Mouse (Mus musculus) cerebellum, postnatal 14 days (tissue): ENCODE data around the gene Gm49395.
A peak's percentile ranks its signal among the peaks of the same experiment; 100 is the strongest.

Source experiments
- DNase-seq, 2 experiments: peaks; one replicate each; pipeline ENCODE4 v3.0.0; 2021; ENCODE audit warnings: mixed read lengths in 2 of 2

Gm49395 gene

DNA sequence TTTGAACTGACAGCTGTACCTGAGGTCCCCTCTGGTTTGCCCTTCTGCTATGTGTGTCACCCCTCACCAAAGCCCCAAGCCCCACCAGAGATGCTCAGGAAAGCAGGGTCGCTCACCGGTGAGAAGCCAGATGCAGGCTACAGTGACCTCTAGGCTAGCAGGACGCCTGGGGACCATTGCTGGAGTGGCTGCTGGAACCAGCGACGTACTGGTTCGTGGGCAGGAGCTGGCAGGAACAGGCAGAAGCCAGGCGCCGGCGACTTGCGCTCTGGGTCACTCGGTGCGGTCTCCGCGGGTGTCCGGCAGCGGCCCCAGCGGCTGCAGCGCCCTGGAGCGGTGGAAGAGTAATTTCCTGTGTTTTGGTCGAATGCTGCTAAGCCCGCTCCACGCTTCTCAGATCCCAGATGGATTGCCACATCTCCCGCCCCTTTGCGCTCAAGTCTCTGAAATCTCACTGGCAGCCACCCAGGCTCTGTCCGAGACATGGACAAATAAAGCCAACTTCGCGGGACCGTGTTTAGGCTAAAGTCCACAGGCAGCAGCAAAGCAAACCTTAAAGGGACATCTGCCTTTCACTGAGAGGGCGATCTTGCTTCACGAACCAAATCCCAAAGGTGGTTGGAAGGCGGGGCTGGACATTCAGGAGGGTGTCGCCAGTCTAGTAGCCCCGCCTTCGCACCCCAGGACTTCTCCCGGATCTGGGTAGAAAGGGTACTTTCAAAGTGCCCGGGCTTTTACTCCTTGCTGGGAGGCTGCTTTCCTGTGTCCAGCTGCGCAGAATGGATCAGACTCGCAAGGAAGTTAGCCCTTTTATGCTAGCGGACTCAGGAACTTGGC, at the start of gene Gm49395, which contains the start of gene Itga1:
Gene Gm49395, minus strand, starts transcription at position 567 of the 837 bp plus-strand sequence.
Gene Itga1, minus strand, starts transcription at position 610 of the 837 bp plus-strand sequence.
- peak; percentile 43 to 46 for DNase-seq

DNA sequence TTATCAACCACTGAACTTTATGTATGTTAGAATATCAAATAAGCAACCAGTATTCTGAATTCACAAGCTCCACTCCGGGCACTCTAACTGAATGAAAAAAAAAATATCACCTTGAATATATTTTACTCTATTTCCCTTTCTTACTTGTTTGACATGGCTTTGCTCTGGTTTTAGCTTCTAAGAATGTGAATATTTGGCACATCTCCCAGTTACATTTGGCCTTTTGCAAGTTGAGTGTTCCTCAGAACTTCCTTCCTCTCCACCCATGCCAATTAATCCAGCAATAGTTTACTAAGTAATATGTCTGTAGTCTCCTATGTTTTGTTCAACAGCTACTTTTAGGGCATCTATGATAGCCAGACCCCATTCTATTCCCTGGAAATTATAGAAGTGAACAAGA, 48.9 kb upstream of the Gm49395 start:
- DNase-seq: no peak

DNA sequence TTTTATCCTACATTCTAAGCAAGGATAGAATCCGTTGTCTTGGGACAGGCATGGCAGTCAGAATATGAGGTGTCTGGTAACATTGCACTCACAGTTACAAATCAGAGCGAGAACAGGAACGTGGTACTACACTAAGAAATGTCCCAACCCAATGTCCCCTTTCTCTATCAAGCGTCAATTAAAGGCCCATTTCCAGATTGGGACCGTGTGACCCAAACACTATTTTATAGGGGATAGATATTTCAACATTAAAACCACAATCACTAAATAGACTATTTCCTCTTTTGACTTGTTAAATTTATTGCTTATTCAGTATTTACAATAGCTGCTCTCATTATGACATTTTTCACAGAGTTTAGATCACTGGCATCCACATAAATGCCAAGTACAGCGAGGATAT, 48.1 kb upstream of the Gm49395 start:
- no peak for DNase-seq

DNA sequence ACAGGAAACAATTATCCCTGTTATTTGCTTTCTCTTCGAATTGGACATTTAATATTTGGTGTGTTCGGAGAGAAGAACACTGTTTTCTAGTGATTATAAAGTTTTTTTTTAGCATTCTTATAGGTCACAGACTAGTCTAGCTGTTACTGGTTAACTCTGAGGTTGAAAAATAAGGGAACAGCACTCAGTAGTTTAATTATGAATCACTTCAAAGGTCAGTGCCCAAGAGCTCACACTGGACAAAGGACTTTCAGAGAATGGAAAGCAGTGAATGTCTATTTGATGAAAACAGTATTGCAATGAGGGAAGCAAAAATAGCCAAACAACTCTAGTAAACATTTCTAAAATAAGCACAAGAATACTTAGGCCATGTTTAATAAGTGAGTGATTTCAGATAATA, 41.9 kb upstream of the Gm49395 start:
- no peak for DNase-seq

DNA sequence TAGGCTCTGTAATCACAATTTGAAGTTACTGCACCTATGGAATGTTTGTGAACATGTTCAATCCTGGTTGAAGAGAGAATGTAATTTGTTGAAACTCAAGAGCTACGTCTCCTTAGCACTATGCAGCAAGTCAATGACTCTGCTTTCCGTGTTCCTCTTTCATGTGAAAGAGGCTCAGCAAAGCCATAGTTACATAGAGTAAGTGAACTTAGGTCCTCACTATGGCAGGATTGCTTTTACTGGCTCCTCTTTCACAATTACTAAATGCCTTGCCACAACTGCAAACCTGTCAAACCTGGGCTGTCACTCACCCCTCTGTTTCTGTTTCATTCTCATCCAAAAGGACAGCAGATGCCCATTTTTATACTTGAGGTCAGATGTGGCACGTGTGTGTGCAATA, 40.3 kb upstream of the Gm49395 start:
- no peak for DNase-seq

DNA sequence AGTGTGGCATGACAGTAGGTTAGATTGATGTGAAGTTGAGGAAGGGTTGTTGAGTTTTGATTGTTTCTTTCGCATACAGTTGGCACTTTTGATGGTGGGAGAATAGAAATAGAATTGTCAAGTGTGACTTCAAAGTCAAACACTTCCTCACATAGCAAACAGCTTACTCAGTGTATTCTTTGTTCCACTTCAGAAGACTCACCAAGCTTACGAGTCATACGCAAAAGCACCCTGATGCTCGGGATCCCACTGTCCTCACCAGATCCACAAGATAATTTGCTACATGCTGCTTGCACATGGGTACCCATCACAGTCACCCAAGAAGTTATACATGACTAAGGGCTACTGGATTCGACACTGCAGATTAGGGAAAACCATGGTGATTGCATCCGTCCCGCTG, 36.8 kb upstream of the Gm49395 start:
- DNase-seq: no peak

DNA sequence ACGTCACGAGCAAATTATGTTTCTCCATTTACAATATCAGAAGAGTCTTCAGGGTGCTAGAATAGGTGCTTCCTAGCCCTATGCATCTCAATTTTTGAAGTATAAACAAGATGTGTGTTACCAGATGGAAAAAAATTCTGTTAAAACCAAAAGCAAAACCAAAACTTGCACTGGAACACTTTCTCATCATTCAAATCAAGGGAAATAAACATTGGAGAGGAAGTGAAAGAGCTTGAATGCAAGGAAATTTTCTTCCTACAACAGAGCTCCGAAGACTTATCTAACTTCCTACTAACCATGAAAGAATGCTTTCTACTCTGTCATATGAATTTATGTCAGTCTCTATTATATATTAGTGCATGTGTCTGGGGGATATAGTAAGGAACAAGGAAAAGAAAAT, 35.0 kb upstream of the Gm49395 start:
- DNase-seq: no peak

DNA sequence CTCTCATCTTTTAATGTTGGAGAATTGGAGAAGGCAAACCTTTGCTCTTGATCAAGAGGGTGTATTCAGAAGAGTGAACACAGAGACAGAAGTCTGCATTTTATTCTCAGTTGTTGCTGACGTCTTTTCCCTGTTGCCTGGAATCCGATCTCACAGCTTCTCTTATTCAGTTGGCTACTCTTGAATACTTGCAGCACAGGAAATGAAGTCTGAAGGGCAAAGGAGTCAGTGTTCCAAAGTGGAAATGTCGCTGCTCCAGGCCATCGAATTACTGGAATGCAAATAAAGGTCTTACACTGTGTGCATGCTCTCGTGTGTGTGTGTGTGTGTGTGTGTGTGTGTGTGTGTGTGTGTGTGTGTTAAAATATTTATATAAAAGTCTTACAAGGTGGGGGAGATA, 30.7 kb upstream of the Gm49395 start:
- DNase-seq: no peak

DNA sequence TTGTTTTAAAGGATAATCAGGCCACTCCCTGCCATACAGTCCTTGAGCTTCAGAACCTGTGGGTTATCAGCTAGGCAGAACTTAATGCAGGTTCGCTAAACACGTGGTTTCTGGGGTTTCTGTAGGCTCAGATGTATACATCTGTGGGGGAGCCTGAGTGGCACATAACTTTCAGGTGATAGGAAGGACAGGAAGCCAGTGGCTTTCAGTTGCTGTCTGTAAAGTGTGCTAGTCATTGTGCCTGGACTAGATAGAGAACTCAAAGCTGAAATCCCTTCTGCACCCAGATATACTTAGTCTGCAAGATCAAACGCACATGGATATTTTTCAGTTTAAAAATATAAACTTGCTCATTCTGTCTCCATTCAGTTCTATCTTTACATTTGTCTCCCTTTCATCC, 29.7 kb upstream of the Gm49395 start:
- no peak for DNase-seq

DNA sequence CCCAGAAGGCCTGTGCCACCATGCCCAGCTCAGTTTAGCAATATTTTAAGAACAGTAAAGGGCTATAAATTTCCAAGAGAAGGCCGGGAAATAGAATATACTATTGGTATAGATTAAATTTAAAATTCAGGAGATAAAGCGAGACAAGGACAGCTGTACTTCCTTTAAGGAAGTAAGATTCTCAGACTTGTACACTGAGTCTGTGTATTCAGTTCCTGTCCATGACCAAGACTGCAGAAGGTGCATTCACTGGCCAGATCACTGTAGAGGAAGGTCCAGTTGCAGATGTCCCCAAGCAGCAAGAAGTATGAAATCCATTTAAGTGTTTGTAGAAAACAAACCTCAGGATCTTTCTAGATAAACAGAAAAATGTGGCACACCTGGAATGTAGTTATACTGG, 28.3 kb upstream of the Gm49395 start:
- no peak for DNase-seq

DNA sequence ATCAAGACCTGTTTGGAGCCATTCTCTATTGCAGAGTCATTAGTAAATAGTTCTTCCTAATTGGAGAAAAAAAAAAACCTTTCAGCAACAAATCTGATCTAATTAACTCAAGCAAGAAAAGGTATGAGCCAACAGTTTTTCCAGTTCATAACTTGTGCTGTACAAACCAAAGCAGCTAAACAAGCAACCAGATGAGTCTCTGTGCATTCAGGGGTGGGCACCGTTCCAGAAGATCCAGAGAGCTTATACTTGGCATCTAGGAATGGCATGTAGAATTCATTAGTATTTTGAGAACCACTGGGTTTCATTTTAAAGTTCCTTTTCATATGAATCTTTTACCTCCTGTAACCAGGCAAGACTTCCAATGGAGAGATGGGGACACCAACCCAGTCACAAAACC, 26.1 kb upstream of the Gm49395 start:
- DNase-seq: peak in 1 of 2 experiments; percentile 4

DNA sequence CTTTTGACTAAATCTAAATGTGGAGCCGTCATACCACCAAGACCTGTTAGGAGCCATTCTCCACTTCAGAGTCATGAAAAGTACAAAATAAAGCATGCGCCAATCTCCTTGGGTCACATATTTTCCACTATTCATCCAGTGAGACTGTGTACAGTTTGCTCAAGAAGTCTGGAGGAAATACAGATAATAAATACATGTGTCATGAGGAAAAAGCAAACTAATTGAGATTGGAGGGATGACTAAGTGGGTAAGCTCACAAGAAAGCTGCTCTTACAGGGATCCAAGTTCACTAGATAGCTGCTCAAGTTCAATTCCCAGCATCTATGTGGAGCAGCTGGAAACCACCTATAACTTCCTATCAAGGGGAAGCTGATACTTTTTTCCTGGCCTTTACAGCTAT, 24.8 kb upstream of the Gm49395 start:
- DNase-seq: no peak

DNA sequence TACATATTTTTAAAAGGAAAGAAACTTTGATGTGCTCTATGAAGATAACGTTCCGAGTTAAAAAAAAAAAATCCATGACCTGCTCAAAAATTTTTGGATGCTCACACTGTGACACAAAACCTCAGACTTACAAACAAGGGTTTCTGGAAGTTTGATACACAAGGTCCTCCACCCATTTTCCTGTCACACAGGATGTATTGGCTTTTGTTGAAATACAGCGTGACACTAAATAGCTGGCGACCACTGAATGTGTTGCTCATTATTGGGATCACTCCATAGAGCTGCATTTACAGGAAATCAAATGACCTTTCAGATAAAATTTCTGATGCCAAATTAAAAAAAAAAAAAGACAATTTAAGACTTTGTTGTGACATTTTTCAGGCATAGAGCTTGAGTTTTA, 23.4 kb upstream of the Gm49395 start:
- no peak for DNase-seq

DNA sequence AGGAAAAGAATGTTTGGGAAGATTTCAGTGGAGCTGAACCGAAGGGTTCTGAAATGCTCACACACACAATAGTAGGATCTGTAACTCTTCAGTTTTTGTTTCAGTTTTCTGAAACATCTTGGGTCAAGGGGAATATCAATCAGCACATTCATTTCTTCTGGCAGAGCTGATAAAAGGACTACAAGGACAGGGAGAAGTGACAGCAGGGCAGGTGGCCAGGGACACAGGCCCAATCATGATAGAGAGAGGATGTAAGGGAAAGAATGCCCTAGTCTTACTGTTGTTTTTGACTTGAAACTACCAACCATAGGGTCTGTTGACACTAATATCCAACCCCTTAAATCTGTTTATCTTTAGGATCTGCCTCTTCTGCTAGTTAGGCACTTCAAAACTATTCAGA, 22.8 kb upstream of the Gm49395 start:
- no peak for DNase-seq

DNA sequence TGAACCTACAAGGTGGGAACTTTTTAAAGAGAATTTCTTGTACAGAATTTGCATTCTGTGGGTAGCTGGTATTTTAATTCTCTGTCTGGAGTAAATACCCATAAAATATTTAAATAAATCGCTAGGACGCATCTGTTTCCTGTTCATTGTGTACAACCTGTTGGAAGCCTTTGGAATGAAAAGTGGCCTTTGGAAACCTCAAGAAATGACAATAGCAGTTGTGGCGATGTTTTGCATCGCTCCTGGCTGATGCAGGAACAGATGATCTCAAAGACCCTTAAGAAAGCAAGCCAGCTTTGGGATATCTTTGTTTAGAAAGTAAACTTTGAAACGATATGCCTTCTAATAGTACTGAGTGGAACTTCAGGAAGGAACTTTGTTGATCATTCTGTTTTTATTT, 17.0 kb upstream of the Gm49395 start:
- no peak for DNase-seq

DNA sequence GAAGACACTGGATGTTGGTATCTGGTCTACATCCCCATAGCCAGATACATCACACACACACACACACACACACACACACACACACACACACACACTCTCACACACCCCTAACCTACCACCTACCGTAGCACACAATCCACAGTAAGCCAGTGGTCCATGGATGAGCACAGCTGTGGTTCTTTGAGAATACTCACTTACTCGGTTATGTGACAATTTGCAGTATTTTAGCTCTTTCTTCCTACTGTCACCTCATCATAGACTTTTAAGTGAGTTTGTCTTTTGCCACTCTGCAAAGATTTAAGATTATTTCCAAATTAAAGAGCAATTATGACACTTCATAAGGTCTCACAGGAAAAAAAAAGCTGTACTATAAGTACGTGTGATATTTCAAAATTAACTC, 16.5 kb upstream of the Gm49395 start:
- DNase-seq: no peak

DNA sequence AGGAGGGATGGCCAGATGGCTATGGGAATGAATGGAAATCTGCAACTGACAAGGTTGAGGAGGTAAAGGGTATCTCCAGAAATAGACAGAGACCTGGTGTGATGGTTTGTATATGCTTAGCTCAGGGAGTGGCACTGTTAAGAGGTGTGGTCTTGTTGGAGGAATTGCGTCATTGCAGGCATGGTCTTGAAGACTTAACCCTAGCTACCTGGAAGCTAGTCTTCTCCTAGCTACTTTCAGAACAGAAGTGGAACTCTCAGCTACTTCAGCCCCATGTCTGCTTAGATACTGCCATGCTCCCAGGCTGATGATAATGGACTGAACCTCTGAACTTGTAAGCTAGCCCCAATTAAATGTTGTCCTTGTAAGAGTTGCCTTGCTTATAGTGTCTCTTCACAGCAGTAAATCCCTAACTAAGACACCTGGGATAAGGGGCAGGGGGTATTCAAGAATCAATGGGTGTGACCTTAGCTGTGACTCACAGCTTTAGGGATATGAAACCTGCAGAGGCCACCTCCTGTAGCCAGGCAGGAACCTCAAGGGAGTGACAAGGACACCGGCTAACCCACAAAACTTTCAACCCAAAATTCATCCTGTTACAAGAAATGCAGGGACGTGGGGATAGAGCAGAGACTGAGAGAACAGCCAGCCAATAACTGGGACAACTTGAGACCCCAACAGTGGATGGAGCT, 15.4 kb upstream of the Gm49395 start:
- DNase-seq: no peak

DNA sequence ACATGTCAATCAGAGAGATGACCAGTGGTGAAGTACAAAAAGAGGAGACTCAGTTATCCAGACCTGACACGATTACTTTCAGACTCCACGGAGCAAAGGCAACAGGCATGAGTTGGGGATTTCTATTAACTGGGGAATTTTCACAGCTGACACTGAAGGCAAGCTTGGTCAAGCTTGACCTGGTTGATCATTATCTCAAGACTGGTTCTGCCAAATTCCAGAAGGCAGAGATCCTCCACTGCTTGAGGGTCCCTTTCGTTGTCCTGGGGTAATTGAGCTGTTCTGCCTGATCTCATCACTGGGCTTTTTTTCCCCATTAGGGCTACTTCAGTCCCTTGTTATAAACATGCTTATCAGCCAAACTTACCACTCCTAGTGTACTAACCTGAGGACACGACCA, 7.9 kb upstream of the Gm49395 start:
- no peak for DNase-seq

DNA sequence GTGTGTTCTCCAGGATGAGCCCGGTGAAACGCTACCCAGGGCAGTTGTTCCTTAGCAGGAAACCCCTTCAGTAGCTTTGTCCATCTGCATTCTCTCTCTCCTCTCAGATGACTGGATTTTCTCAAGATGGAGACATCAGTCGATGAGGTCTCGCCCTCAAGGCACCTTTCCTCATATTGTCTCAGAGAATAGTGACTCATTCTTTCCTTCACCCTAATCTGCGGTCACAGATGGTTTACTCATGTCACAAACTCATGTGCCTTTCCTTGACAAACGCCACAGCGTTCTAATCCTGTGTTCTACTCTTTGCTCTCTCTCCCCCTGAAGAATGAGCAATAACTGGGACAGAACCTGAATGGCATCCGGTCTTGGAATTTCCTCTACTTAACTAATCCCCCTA, 5.7 kb upstream of the Gm49395 start:
- DNase-seq: no peak

DNA sequence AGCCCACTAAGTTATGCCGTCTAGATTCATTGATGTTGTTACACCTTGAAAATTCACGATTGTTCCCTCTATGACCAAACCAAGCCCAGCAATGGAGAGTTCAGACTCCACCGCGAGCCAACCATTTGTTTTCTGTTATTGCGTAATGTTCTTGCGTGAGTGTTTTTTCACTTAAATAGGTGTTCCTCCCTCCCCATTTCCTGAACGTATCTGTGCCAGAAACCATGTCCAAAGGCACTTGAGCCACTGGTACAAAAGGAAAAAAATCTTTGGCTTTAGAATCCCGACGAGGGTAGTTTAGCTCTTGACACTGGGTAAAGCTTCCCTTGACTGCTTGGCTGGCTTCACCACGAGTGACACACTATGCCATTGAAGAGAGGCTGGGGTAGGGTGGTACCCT, 4.5 kb upstream of the Gm49395 start:
- DNase-seq: no peak

DNA sequence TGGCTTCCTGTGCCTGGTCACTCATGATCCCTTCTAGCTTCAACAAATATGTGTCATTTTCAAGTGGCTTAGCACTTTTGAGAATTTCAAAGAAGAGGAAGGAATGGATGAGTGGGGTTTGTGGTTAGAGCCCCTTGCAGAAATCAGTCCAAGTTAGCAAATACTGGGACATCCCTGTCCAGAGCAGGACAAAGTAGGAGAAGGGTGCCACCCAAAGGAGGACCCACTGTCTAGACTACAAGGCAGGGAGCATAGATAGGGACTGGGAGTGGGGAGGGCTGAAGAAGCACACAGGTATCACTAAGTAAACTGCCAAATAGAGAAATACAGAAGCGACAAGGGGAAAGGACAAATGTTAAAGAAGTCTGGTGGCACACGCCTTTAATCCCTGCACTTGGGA, 1.0 kb upstream of the Gm49395 start:
- DNase-seq: no peak

DNA sequence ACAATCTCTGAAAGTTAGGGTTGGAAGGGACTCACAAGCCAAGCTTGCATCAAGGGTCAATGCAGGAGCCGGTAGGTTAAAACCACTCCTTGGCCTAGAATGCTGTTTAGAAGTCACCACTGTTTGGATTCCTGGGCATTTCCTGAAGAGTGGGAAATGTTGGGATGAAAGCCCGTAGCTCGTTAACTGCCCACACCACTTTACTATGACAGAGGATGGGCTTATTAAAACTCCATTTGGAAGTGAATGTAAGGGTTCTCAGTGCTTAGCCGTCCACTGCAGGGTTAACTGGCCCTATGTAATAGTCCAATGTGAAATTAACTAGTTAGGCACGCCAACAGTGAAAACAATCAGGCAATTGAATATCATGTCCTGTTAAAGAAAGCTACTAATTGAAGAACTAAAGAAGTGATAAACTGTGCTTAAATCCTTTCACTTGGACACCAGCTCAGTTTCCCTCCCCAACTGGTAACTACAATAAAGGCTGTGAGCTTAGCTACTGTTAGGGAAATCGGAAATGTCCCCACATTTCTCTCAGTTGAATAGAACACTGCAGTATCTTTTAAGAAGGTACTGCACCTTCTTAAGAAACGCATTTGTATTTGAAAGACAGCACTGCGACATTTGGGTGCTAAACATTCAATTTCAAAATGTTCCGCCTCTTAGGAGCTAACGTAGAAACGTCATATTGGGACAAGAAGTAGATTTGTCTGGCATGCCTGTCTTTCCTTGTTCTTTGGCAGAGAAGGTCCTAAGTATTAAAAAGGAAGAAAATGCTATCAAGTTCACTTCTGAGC, 1.1 kb downstream of the Gm49395 start:
- no peak for DNase-seq

DNA sequence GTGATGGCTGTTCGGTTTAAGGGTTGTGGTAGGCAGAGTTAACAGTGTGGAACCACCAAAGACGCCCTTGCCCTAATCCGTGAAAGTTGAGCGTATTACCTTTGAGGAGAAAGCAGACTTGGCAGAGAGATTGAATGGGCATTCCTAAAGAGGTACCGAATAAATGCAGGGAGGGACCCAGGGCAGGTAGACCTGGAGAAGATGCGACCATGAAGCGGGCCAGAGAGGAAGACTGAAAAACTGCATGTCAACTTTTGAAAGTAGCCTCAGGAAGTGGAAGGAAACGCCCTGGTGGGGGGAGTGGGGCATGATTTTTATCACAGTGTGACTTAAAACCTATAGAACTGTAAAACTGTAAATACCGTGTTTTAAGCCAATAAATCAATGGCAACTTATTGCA, 2.3 kb downstream of the Gm49395 start:
- no peak for DNase-seq

DNA sequence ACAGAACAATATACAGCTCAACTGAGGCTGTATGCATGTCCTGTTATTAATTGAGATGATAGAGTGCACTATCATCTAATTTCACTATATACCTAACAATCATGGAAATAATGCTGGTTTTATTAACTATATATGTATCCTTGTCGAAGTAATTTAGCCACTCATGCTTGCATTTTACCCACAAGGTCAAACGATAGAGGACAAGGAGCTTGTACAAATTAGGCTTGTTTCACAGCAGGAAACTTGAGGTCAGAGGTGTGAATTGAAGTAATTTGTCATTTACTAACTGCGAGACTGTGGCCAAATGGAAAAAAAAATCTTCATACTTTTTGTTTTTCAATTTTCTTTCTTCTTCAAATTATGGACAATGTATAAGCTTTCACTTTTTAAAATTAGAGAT, 3.5 kb downstream of the Gm49395 start:
- DNase-seq: no peak
